Mouse (Mus musculus) large intestine, adult 2 months (tissue): Measurements from ENCODE around the gene Aldh3a2. TPM values are rescaled to one million over a fixed set of nuclear protein-coding genes. Genes with fewer than 3 reads are reported as not detected.
"Not testable (repeated sequence)": the region's sequence is repeated elsewhere in the genome, so short reads cannot be mapped to it uniquely, and the experiment has no call there.

Experiments
- DNase-seq: peaks from one replicate; pipeline ENCODE4 v3.0.0-alpha.2; 2012; ENCODE audit warnings: low read depth, low spot score
- whole genome bisulfite sequencing: fragments of 180-500 bp; shearing (Covaris S2); methylation state at CpG from one replicate; pipeline ENCODE4 v1.1.7; 2018; 5-methylcytosine and 5-hydroxymethylcytosine counted together
- polyA plus RNA-seq: library from polyadenylated mRNA; depleted of rRNA; stranded (reverse); fragments of >200 nt; gene quantifications from 2 replicates; pipeline ENCODE4 v1.2.3, GENCODE M21; 2012; rRNA removed

The Aldh3a2 gene
- polyA plus RNA-seq, 1 experiment, result 65.4 TPM

DNA sequence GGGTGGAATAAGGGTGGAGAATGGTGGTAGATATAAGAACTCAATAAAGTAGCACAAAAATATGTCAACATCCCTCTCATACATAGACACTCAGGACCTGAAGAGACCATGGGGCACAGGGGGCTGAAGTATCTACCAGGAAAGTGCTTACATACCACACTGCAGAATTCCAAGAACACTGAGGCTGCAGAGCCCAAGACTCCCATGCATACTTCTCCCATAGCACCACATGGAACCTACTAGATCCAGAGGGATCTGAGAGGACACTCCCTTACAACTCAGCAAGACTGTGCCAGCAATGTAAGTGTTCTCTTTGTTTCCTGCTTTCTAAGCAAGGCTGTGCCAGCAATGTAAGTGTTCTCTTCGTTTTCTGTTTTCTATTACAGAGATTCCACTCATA is 83.4 kb downstream of the Aldh3a2 start:
- DNase-seq, result no peak
- WGBS, result 58% methylated on average over 1 of the region's 1 CpGs

DNA sequence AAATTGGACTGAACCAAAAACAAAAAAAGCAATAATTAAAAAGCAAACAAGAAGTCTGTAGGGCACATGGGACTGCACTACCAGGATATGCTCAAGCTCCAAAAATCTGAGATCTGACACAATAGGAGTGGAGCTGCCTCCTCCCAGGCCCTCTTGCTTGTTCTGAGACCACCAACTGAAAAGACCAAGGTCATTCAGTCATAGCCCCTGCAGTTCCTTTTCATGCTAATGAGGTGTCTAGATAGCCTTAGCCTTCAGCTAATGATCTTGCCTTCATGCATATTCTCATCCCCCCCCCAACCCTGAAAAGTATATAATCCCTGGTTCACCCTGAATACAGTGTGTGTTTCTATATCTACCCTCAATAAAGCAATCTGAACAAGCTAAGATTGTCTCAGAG is 85.6 kb downstream of the Aldh3a2 start:
- no peak for DNase-seq

DNA sequence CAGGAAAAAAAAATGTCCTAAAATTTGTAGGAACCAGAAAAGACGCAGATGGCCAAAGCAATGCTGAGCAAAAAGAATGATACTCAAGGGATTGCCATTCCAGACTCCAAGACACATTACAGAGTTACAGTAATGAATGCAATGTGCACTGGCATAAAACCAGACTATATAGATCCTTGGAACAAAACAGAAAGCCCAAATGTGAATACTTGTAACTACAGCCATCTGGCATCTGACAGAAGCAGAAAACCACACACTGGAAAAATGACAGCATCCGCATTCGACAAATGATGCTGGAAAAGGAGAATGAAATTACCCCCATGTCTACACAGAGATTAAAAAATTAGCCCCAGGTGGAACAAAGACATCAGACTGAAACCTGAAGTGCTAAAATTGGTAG is 86.9 kb downstream of the Aldh3a2 start:
- 92% methylated on average over 3 of the region's 3 CpGs for WGBS
- no peak for DNase-seq

DNA sequence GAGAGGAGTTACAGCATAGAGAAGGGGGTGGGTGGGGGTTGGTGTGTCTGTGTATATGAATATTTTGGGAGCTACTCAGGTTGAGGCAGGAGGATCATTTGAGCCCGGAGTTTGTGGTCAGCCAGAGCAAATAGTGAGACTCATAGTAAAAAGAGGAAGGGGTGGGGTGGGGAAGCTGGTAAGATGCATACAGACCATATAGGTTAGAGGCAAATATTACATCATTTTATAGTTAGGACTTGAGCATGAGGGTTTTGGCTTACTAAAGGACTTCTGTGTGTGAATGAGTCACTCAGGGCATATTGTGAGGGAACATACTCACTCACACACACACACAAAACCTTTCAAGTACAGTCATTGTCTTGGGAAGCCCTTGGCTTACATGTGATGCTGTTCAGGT is 90.9 kb downstream of the Aldh3a2 start:
- DNase-seq, result no peak
- WGBS, result 50% methylated on average over 1 of the region's 1 CpGs

DNA sequence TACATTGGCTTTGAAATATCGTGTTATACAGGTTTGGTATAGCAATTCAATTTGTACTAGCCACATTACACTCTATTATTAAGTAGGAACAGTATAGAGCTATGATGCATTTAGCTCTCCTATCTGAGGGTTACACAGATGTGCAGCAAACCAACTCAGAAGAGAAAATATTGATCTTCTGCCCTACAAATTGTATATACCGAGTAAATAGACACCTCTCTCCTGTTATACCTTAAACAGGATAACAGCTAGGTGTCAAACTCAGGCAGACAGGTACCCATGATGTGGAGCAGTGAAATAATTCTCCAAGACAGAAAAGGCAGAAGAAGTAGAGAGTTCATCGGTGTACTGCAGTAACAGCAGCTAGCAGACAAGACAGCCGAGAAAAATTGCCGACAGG is 91.5 kb downstream of the Aldh3a2 start:
- no peak for DNase-seq
- WGBS, result 76% methylated on average over 5 of the region's 5 CpGs

DNA sequence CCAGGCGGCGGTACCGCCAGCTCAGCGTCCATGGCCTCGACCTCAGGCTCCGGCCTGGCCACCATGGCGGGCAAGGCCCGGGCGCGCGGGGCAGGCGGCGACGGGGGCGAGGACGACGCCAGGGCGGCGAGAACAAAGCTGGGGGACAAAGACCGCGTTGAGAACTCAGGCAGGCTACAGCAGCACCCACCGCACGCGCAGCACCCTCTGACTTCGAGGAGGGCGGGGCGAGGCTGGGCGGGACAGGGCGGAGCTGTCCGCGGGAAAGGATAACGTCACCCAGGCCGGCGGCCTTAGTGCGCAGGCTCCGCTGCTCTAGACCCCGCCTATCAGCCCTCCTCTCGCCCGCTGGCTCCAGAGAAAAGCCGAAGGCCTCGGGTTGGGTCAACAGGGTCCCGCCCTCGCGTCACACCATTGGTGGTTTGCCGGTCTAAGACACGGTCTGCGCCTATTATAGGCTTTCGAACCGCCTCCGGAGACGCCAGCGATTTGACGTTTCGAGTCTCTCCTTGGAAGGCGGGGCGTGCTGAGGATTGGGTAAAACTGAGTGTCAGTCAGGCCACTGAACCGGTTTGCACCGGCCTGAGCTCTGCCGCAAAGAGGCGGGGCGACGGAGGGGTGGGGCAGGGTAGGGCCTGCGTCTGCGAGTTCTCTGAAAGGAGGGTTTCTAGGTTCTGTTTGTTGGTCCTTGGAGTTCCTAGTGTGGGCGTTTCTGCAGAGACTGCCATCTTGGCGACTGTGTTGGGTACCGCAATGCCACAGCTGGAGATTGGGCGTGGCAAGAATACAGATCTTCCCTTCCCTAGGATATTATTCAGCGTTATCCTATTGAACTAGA is 92.2 kb downstream of the Aldh3a2 start, which contains the start of gene Usp22:
TSS of gene Usp22 (minus strand) at position 235 of the 838 bp plus-strand sequence.
- peak; percentile 98 for DNase-seq
- WGBS, result under 1% methylated on average over 69 of the region's 69 CpGs

DNA sequence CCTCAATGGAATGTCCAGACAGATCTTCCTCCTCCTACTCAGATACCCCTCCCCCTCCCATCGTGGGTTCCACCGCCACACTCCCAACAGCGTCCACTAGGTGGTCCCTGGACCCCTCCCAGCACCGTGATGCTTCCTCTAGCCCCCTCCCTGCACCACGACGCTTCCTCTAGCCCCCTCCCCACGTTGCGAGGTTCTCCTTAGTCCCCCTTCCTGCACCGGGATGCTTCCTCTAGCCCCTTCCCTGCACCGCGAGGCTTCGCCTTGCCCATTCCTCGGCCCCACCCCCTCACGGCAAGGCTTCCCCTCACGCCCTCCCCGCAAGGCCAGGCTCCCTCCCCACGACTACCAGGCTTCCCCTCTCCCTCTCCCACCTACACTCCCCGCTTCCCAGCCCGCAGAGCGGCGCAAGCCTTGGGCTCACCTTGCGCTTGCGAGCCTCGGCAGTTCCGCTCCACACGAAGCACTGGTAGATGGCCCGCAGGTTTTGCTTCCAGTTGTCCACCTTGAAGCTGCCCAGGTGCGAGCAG is 92.9 kb downstream of the Aldh3a2 start:
- WGBS, result under 1% methylated on average over 28 of the region's 28 CpGs
- no peak for DNase-seq

DNA sequence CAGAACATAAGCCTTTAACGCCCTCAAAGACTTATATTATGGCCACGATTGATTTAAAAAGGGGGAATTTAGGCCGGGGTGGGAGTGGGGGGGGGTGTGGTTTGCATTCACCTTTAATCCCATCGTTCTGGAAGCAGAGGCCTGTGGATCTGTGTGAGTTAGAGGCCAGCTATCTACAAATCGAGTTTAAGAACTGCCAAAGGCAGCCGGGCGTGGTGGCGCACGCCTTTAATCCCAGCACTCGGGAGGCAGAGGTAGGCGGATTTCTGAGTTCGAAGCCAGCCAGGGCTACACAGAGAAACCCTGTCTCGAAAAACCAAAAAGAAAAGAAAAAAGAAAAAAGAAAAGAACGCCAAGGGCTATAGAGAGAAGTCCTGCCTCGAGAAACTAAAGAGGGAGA is 93.8 kb downstream of the Aldh3a2 start:
- 28% methylated on average over 15 of the region's 15 CpGs for WGBS

More for the DNA sequence above, 93.8 kb downstream of the Aldh3a2 start:
- DNase-seq, result not testable (repeated sequence)

Other genes starting within 250 kb of the Aldh3a2 start
- gene Kcnj12, start 244.9 kb downstream of the Aldh3a2 start, polyA plus RNA-seq, result 0.58 and 1.2 TPM in 2 replicates
- gene Tnfrsf13b, start 140.7 kb downstream of the Aldh3a2 start, polyA plus RNA-seq, result 12.8 and 26.9 TPM in 2 replicates
- 32.5 and 41.3 TPM in 2 replicates for gene Usp22, start 92.4 kb downstream of the Aldh3a2 start, polyA plus RNA-seq
- 0.18 and 0.40 TPM in 2 replicates for gene Aldh3a1, start 59.9 kb downstream of the Aldh3a2 start, polyA plus RNA-seq
- not detected in 2 replicates for gene Slc47a2, start 75.4 kb upstream of the Aldh3a2 start, polyA plus RNA-seq
- 4.2 and 17.0 TPM in 2 replicates for gene Slc47a1, start 110.9 kb upstream of the Aldh3a2 start, polyA plus RNA-seq
- 0.30 and 0.62 TPM in 2 replicates for gene Rnf112, start 186.7 kb upstream of the Aldh3a2 start, polyA plus RNA-seq
- gene Mfap4, start 218.0 kb upstream of the Aldh3a2 start, polyA plus RNA-seq, result 58.2 and 69.7 TPM in 2 replicates
- gene Mapk7, start 226.9 kb upstream of the Aldh3a2 start, polyA plus RNA-seq, result 13.8 and 17.0 TPM in 2 replicates
- 15.3 and 25.4 TPM in 2 replicates for gene B9d1, start 237.7 kb upstream of the Aldh3a2 start, polyA plus RNA-seq